Mouse (Mus musculus): ENCODE measurements around the gene Rrp1. TPM values are rescaled to one million over a fixed set of nuclear protein-coding genes. Genes with fewer than 3 reads are reported as not detected.

The Rrp1 gene
- polyA plus RNA-seq, 1 experiment from 2014 or later, result 95.5 TPM

DNA sequence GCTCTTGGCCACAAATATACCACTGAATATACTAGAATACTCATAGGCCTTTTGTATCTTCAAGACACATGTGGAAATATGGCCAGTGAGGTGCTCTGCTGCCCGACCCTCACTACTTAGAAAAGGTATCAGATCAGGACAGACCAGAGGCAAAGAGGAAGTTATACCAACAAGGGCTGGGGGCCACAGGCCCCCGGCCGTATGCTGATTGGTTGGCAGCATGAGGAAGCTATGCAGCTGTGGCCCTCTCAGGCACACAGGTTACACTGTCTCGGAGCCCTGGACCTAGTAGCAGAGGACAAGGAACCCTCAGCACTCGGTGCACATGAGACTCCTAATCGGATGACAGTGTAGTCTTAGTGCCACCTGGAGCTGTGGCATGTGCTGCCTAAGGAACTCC is 6.7 kb downstream of the Rrp1 start:
- 38% methylated on average over 6 of the region's 6 CpGs for WGBS (ENCODE audit: insufficient replicate concordance)
- Histone ChIP-seq H3K4me1 (ENCODE audit: insufficient read depth) (no peaks in the 10 kb centered on the region), H3K36me3 (replicated peaks; ENCODE audit: insufficient read depth, low read length) (peaks cover 91% of the 10 kb centered on the region), H3K9me3 (ENCODE audit: low read length) (no peaks in the 10 kb centered on the region), H3K4me3 (ENCODE audit: low read depth, low read length) (no peak overlapping the region), H3K27ac (ENCODE audit: low read depth) (no peak overlapping the region), H3K27me3 (ENCODE audit: insufficient read depth, low read length) (no peaks in the 10 kb centered on the region), H3K9ac (replicated peaks) (no peak overlapping the region), H3K4me2 (ENCODE audit: low read depth, low read length) (no peak overlapping the region)
- TF ChIP-seq CTCF (IDR thresholded peaks at IDR 0.05; ENCODE audit: low read depth) (no peak), EP300 (IDR thresholded peaks at IDR 0.05; ENCODE audit: low read depth) (no peak)
- ATAC-seq (peak; percentile 46; the same call in 1 of the 2 replicates), DNase-seq (no peak)

GRCm38 (mm10) chr10:78402301-78402922 is 10.4 kb downstream of the Rrp1 start:
- Histone ChIP-seq H3K27me3 (ENCODE audit: insufficient read depth, low read length) (no peaks in the 10 kb centered on the region), H3K4me1 (ENCODE audit: insufficient read depth) (peaks cover 8% of the 10 kb centered on the region), H3K4me3 (ENCODE audit: low read depth, low read length) (no peak overlapping the region), H3K27ac (ENCODE audit: low read depth) (no peak overlapping the region), H3K9ac (replicated peaks) (no peak overlapping the region), H3K4me2 (ENCODE audit: low read depth, low read length) (no peak overlapping the region), H3K36me3 (replicated peaks; ENCODE audit: insufficient read depth, low read length) (peaks cover 67% of the 10 kb centered on the region), H3K9me3 (ENCODE audit: low read length) (no peaks in the 10 kb centered on the region)
- ATAC-seq (no peak), DNase-seq (peak; percentile 10)
- TF ChIP-seq EP300 (IDR thresholded peaks at IDR 0.05; ENCODE audit: low read depth) (no peak), CTCF (IDR thresholded peaks at IDR 0.05; ENCODE audit: low read depth) (no peak)
- 87% methylated on average over 14 of the region's 14 CpGs for WGBS (ENCODE audit: insufficient replicate concordance)

DNA sequence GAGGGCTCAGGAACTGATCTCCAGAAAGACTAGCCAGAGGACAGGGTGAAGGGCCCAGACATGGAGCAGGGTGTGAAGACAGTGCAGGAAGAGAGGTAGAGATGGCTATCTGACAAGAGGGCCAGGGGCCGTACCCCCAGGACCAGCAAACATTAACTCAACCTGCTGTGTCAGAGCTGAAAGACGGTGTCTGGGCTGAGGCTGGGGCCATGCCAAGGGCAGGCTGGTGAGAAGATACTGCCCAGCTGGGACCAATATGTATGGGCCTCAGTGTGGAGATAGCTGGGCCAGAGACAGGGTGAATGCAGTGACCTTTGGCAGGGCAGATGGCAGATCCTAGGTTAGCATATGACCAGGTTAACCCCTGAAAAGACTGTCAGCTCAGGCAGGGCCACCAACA is 11.7 kb downstream of the Rrp1 start:
- DNase-seq (no peak), ATAC-seq (no peak)
- Histone ChIP-seq H3K27ac (ENCODE audit: low read depth) (no peak overlapping the region), H3K27me3 (ENCODE audit: insufficient read depth, low read length) (no peaks in the 10 kb centered on the region), H3K9me3 (ENCODE audit: low read length) (no peaks in the 10 kb centered on the region), H3K4me1 (ENCODE audit: insufficient read depth) (peaks cover 8% of the 10 kb centered on the region), H3K9ac (replicated peaks) (no peak overlapping the region; the same call in 1 of the 2 replicates), H3K4me2 (ENCODE audit: low read depth, low read length) (no peak overlapping the region), H3K4me3 (ENCODE audit: low read depth, low read length) (no peak overlapping the region), H3K36me3 (replicated peaks; ENCODE audit: insufficient read depth, low read length) (peaks cover 56% of the 10 kb centered on the region)
- TF ChIP-seq CTCF (IDR thresholded peaks at IDR 0.05; ENCODE audit: low read depth), result no peak
- no peak for TF ChIP-seq EP300 (IDR thresholded peaks at IDR 0.05; ENCODE audit: low read depth)
- 64% methylated on average over 2 of the region's 2 CpGs for WGBS (ENCODE audit: insufficient replicate concordance)

GRCm38 (mm10) chr10:78399090-78399657 is 13.7 kb downstream of the Rrp1 start:
- H3K4me3 ChIP-seq (ENCODE audit: low read depth, low read length), result no peak overlapping the region
- no peaks in the 10 kb centered on the region for H3K27me3 ChIP-seq (ENCODE audit: insufficient read depth, low read length)
- peak; percentile 78 for DNase-seq
- peaks cover 39% of the 10 kb centered on the region for H3K36me3 ChIP-seq (replicated peaks; ENCODE audit: insufficient read depth, low read length)
- no peaks in the 10 kb centered on the region for H3K9me3 ChIP-seq (ENCODE audit: low read length)
- no peak overlapping the region; the same call in 1 of the 2 replicates for H3K9ac ChIP-seq (replicated peaks)
- 0 out of 2 replicates have a peak overlapping the region, but pooled peaks have one; percentile 3 for H3K27ac ChIP-seq (ENCODE audit: low read depth)
- no peak overlapping the region for H3K4me2 ChIP-seq (ENCODE audit: low read depth, low read length)
- WGBS (ENCODE audit: insufficient replicate concordance), result 43% methylated on average over 17 of the region's 17 CpGs
- TF ChIP-seq CTCF (IDR thresholded peaks at IDR 0.05; ENCODE audit: low read depth) (no peak), EP300 (IDR thresholded peaks at IDR 0.05; ENCODE audit: low read depth) (peak; percentile 63)
- ATAC-seq, result peak; percentile 82
- H3K4me1 ChIP-seq (ENCODE audit: insufficient read depth), result peaks cover 8% of the 10 kb centered on the region

DNA sequence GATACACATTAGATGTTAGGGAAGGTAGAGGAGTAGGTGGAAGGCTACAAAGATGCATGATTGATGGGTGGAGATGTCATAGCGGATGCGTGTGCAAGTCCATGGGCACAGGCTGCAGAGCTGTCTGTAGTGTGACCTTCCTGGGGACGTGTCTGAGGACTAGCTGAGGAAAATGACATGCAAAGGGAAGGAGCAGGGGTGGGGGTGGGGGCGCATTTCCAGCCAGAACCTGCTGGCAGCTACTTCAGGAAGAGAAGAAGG is 16.3 kb downstream of the Rrp1 start:
- Histone ChIP-seq H3K36me3 (replicated peaks; ENCODE audit: insufficient read depth, low read length) (peaks cover 14% of the 10 kb centered on the region), H3K27ac (ENCODE audit: low read depth) (no peak overlapping the region), H3K9me3 (ENCODE audit: low read length) (no peaks in the 10 kb centered on the region), H3K4me1 (ENCODE audit: insufficient read depth) (peaks cover 10% of the 10 kb centered on the region), H3K27me3 (ENCODE audit: insufficient read depth, low read length) (peaks cover 5% of the 10 kb centered on the region), H3K4me2 (ENCODE audit: low read depth, low read length) (no peak overlapping the region), H3K9ac (replicated peaks) (no peak overlapping the region), H3K4me3 (ENCODE audit: low read depth, low read length) (no peak overlapping the region)
- ATAC-seq (no peak), DNase-seq (no peak)
- 51% methylated on average over 4 of the region's 4 CpGs for WGBS (ENCODE audit: insufficient replicate concordance)
- no peak for TF ChIP-seq EP300 (IDR thresholded peaks at IDR 0.05; ENCODE audit: low read depth)
- no peak for TF ChIP-seq CTCF (IDR thresholded peaks at IDR 0.05; ENCODE audit: low read depth)

GRCm38 (mm10) chr10:78395819-78396624 is 16.8 kb downstream of the Rrp1 start:
- no peaks in the 10 kb centered on the region for H3K9me3 ChIP-seq (ENCODE audit: low read length)
- TF ChIP-seq EP300 (IDR thresholded peaks at IDR 0.05; ENCODE audit: low read depth), result no peak
- TF ChIP-seq CTCF (IDR thresholded peaks at IDR 0.05; ENCODE audit: low read depth), result peak; percentile 89
- peaks cover 10% of the 10 kb centered on the region for H3K4me1 ChIP-seq (ENCODE audit: insufficient read depth)
- H3K27ac ChIP-seq (ENCODE audit: low read depth), result no peak overlapping the region
- no peak overlapping the region for H3K9ac ChIP-seq (replicated peaks)
- DNase-seq (peak; percentile 95), ATAC-seq (peak; percentile 26; the same call in 1 of the 2 replicates)
- WGBS (ENCODE audit: insufficient replicate concordance), result 16% methylated on average over 17 of the region's 17 CpGs
- peaks cover 10% of the 10 kb centered on the region for H3K27me3 ChIP-seq (ENCODE audit: insufficient read depth, low read length)
- no peak overlapping the region for H3K4me3 ChIP-seq (ENCODE audit: low read depth, low read length)
- no peak overlapping the region for H3K4me2 ChIP-seq (ENCODE audit: low read depth, low read length)
- H3K36me3 ChIP-seq (replicated peaks; ENCODE audit: insufficient read depth, low read length), result peaks cover 9% of the 10 kb centered on the region
